Mouse (Mus musculus) embryonic facial prominence, embryonic 11.5 days (tissue): ENCODE results near the gene Stk32c. TPM values are rescaled to one million over a fixed set of nuclear protein-coding genes. Genes with fewer than 3 reads are reported as not detected.

Experiments
- ATAC-seq: fragments of 200-750 bp; cut with Nextera tagmentation; replicated peaks from 2 replicates; pipeline ENCODE4 v1.8.0; 2017; ENCODE audit warnings: low read depth; ENCODE audit not compliant: insufficient number of reproducible peaks, low FRiP score, low TSS enrichment
- DNase-seq: peaks from one replicate; pipeline ENCODE4 v3.0.0-alpha.2; 2015; ENCODE audit warnings: low spot score
- H3K27ac ChIP-seq: fragments of 300-500 bp; sonication (generic); replicated peaks from 2 replicates; pipeline ENCODE4 v1.5.1; 2014; ENCODE audit warnings: mild to moderate bottlenecking, low read depth, low read length, control low read depth
- H3K27me3 ChIP-seq: fragments of 300-500 bp; sonication (generic); 2 replicates; pipeline ENCODE4 v1.6.1; 2014; ENCODE audit warnings: mild to moderate bottlenecking, low read length, moderate library complexity, mixed read lengths; ENCODE audit not compliant: control insufficient read depth, insufficient read depth
- H3K36me3 ChIP-seq: fragments of 300-500 bp; sonication (generic); replicated peaks from 2 replicates; pipeline ENCODE4 v1.6.1; 2014; ENCODE audit warnings: low read depth, mild to moderate bottlenecking, low read length, moderate library complexity, mixed read lengths; ENCODE audit not compliant: control insufficient read depth, insufficient read depth
- H3K4me1 ChIP-seq: fragments of 300-500 bp; sonication (generic); 2 replicates; pipeline ENCODE4 v1.6.1; 2014; ENCODE audit warnings: low read length, mixed read lengths; ENCODE audit not compliant: control insufficient read depth, insufficient read depth
- H3K4me2 ChIP-seq: fragments of 300-500 bp; sonication (generic); 2 replicates; pipeline ENCODE4 v1.6.1; 2014; ENCODE audit warnings: low read depth, mild to moderate bottlenecking, control low read depth, low read length, moderate library complexity
- H3K4me3 ChIP-seq: fragments of 300-500 bp; sonication (generic); 2 replicates; pipeline ENCODE4 v1.5.1; 2014; ENCODE audit warnings: low read depth, low read length, control low read depth
- H3K9ac ChIP-seq: fragments of 300-500 bp; sonication (generic); replicated peaks from 2 replicates; pipeline ENCODE4 v1.6.1; 2014; ENCODE audit warnings: mild to moderate bottlenecking, control low read depth, low read length
- H3K9me3 ChIP-seq: fragments of 300-500 bp; sonication (generic); replicated peaks from 2 replicates; pipeline ENCODE4 v1.6.1; 2016; ENCODE audit warnings: mild to moderate bottlenecking, low read length, inconsistent platforms, mixed read lengths; ENCODE audit not compliant: control insufficient read depth
- WGBS: fragments of 180-500 bp; shearing (Covaris S2); extraction: QIAGEN DNeasy Blood & Tissue Kit; methylation state at CpG from one replicate; pipeline ENCODE4 v1.1.7; 2014; 5-methylcytosine and 5-hydroxymethylcytosine counted together
- polyA plus RNA-seq: library from polyadenylated mRNA; unstranded; fragments of >200 nt; fragmentation: Nextera tagmentation; extraction: Ambion mirVana; gene quantifications from 2 replicates; pipeline ENCODE4 v1.2.1, GENCODE M21; 2014

Stk32c gene
- polyA plus RNA-seq, 1 experiment from 2014 or later: 0.36 TPM

DNA sequence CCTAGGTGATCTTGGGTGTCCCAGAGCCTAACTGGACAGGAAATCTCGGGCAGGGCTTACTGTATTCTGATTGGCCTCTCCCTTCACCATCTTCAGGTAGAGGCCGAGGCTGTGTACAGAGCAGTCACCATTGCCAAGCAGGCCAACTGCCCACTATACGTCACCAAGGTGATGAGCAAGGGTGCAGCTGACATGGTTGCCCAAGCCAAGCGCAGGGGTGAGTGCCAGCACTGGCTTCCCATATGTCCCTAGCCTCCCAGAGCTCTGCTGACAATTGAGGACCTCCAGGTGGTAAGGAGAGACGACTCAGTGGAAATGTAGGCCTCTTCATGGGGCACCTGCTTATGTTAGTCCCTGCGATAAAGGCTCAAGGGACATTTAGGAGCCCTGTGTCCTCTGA, 118.3 kb downstream of the Stk32c start:
- no peaks in the 10 kb centered on the region for H3K4me1 ChIP-seq
- no peaks in the 10 kb centered on the region for H3K27me3 ChIP-seq
- no peaks in the 10 kb centered on the region for H3K9me3 ChIP-seq
- H3K4me2 ChIP-seq: no peak overlapping the region
- ATAC-seq (no peak), DNase-seq (no peak)
- WGBS: 81% methylated on average over 6 of the region's 6 CpGs
- H3K9ac ChIP-seq: no peak overlapping the region
- no peak overlapping the region for H3K27ac ChIP-seq
- H3K36me3 ChIP-seq: peaks cover 3% of the 10 kb centered on the region
- no peak overlapping the region for H3K4me3 ChIP-seq

DNA sequence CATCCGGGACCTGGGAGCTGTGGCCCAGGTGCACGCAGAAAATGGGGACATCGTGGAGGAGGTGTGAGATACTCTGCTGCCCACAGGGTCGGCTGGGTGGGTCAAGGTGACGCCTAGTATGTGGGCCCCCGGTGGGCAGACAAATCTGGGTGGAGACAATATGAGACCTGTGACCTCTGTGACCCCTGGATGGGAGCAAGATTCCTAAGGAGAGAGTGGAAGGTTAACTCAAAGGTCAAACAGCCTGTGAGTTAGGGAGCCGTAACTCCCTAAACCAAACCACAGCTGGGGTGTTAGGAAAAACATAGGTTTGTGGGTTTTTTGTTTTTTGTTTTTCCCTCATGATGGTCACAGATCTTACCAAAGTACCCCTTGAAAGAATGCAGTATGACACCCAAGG, 119.3 kb downstream of the Stk32c start:
- Histone ChIP-seq H3K27me3 (no peaks in the 10 kb centered on the region), H3K4me3 (no peak overlapping the region), H3K4me2 (no peak overlapping the region), H3K9ac (no peak overlapping the region), H3K9me3 (no peaks in the 10 kb centered on the region), H3K4me1 (no peaks in the 10 kb centered on the region), H3K27ac (no peak overlapping the region), H3K36me3 (peaks cover 3% of the 10 kb centered on the region)
- DNase-seq: no peak
- ATAC-seq: no peak
- WGBS: 79% methylated on average over 7 of the region's 7 CpGs

DNA sequence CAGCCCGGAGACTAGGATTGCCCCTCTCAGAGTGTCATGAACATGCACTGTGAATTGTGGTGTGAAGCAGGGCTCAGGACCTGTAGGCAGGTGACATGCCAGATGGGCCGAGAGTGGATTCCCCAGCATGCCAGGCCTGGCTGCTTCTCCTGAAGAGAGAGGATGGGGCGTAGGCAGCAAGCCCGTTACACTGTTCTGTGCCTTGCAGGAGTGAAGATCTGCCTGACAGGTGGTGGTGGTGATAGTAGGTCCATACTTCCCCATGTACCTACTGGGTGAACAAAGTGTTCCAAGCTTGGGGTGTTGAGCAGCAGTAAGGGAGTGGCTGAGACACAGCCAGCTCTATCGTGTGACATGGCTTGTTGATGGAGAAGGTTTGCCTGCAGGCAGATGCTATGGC, 120.0 kb downstream of the Stk32c start:
- no peaks in the 10 kb centered on the region for H3K27me3 ChIP-seq
- DNase-seq (no peak), ATAC-seq (no peak)
- no peaks in the 10 kb centered on the region for H3K9me3 ChIP-seq
- no peaks in the 10 kb centered on the region for H3K4me1 ChIP-seq
- peaks cover 3% of the 10 kb centered on the region for H3K36me3 ChIP-seq
- H3K4me3 ChIP-seq: no peak overlapping the region
- H3K27ac ChIP-seq: no peak overlapping the region
- WGBS: 85% methylated on average over 5 of the region's 5 CpGs
- H3K4me2 ChIP-seq: no peak overlapping the region
- no peak overlapping the region for H3K9ac ChIP-seq

DNA sequence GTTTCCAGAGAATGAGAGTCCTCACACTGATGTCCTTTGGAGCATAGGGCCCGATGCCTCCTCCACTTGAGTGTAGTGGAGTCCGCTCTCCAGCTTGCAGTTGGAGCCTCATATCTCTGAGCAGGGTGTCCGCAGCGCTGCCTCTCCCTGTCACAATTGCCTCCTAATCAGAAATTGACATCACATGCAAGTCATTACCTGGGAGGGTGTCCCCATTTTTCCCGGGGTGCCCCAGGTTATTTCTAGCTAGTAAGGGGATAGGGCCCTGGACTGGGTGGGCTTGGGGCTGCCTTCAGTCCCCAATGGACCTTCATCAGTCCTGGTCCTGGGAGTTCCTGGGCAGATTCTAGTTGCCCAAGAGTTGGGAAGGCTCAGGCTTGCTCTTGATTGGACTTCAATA, 120.4 kb downstream of the Stk32c start:
- Histone ChIP-seq H3K36me3 (peaks cover 3% of the 10 kb centered on the region), H3K9ac (no peak overlapping the region), H3K27me3 (no peaks in the 10 kb centered on the region), H3K9me3 (no peaks in the 10 kb centered on the region), H3K4me2 (no peak overlapping the region), H3K4me1 (no peaks in the 10 kb centered on the region), H3K4me3 (no peak overlapping the region), H3K27ac (no peak overlapping the region)
- WGBS: 89% methylated on average over 5 of the region's 5 CpGs
- DNase-seq: no peak
- ATAC-seq: no peak

DNA sequence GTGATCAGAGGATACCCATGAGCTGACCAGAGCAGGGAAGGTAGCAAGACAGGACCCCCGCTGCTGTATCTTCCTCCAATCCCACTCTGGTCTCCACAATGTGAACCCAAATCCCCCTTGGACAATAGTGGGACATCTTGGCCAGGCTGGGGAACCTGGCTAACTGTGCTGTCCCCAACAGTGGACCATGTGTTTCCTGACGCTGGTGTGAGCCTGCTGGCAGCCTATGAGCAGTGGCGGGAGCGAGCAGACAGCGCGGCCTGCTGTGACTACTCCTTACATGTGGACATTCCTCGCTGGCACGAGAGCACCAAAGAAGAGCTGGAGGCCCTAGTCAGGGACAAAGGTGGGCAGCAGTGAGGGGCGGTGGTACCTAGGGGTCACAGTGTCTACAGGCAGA, 121.4 kb downstream of the Stk32c start:
- Histone ChIP-seq H3K4me1 (no peaks in the 10 kb centered on the region), H3K9me3 (no peaks in the 10 kb centered on the region), H3K27me3 (no peaks in the 10 kb centered on the region), H3K4me2 (no peak overlapping the region), H3K36me3 (peaks cover 3% of the 10 kb centered on the region), H3K9ac (no peak overlapping the region), H3K27ac (no peak overlapping the region), H3K4me3 (no peak overlapping the region)
- 83% methylated on average over 9 of the region's 9 CpGs for WGBS
- DNase-seq (no peak), ATAC-seq (no peak)

DNA sequence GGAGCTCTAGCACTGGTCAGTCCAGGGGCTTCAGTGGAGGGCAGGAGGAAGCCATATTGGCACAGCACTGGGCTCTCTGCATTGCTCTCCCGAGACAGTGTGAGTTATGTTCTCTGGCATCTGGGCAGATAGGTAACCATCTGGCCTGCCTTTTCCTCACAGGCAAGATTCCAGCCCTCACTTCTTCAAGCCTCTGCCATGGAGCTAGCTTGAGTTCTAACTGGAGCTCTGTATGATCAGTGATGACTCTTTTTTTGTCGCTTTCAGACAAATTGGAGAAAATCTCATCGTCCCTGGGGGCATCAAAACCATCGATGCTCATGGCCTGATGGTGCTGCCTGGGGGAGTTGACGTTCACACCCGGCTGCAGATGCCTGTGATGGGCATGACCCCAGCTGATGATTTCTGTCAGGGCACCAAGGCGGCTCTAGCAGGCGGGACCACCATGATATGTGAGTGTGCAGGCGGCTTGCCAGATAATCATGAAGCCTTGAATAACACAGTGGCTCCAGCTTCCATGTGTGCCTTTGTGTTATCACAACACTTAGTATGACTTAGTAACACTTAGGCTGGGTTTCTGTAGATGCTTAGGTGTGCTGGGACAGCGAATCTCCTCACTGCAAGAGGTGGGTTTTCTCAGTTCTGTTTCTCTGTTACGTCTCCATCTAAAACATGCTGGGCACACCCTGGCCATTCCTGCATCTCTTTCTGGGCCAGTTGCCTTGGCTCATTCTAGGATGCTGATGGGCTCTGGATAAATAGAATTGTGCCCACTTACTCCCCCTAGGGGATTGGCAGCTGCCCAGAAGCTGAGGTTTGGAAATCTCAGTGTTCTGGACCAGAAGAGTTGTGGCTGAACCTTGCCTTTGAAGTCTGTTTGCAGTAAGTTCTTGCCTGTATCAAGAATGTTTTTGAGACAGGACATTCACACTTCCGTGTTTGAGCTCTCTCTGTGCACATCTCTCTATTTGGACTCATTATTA, 122.9 kb downstream of the Stk32c start:
- Histone ChIP-seq H3K4me3 (no peak overlapping the region), H3K9ac (no peak overlapping the region), H3K4me1 (no peaks in the 10 kb centered on the region), H3K9me3 (no peaks in the 10 kb centered on the region), H3K4me2 (no peak overlapping the region), H3K27ac (no peak overlapping the region), H3K27me3 (no peaks in the 10 kb centered on the region), H3K36me3 (peaks cover 3% of the 10 kb centered on the region)
- 87% methylated on average over 12 of the region's 12 CpGs for WGBS
- no peak for DNase-seq
- no peak for ATAC-seq

DNA sequence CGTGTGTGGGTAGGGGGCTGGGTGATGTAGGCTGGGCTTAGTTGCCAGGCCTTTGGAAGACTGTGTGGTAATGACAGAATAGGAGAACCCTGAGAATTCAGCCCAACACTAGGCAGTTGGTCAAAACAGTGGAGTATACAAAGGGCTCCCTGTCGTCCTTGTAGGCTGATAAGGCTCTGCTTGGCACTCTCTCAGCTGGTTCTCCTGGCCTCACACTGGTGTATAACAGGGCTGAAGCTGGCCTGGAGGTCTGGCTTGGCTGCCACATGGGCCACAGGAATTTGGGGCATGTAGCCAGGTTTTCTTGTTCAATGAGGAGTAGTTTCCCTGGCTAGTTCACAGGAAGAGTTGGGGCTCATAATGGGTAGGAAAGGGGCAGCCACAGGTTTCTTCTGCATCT, 125.3 kb downstream of the Stk32c start:
- Histone ChIP-seq H3K9ac (no peak overlapping the region), H3K4me3 (no peak overlapping the region), H3K36me3 (peaks cover 3% of the 10 kb centered on the region; the same call in 1 of the 2 replicates), H3K9me3 (no peaks in the 10 kb centered on the region), H3K27ac (no peak overlapping the region), H3K4me1 (no peaks in the 10 kb centered on the region), H3K4me2 (no peak overlapping the region), H3K27me3 (no peaks in the 10 kb centered on the region; the same call in 1 of the 2 replicates)
- WGBS: 74% methylated on average over 2 of the region's 2 CpGs
- ATAC-seq: no peak
- no peak for DNase-seq
